Mouse (Mus musculus): ENCODE measurements around the gene Arhgap4.

DNA sequence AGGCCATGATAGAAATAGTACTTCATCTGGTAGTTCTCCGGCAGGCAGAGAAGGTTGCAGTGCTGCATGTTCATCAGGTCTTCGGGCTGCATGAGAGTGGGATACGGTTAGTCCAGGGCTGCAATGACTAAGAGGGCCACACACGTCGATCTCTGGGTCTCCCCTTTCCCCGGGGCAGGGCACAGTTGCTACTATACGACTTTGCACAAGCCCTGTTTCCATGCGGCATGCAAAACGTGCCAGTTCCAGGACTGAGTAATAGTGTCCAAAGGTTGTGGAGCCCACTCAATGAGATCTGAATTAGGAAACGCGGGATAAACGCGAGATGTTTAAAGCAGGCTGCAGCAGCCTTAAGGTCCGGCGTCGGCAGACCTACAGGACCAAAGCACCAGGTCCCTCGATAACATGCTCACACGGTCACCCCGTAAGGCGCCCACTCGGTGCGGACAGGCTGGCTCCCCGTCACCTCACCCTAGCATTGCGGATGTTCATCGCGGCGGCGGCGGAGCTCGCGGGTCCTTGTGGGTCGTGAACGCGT is 316 bp downstream of the Arhgap4 start:
- TF ChIP-seq POLR2A (IDR thresholded peaks at IDR 0.05; ENCODE audit: insufficient read depth, low read length) (no peak), CTCF (IDR thresholded peaks at IDR 0.05; ENCODE audit: low read depth, low read length) (no peak), EP300 (IDR thresholded peaks at IDR 0.05; ENCODE audit: insufficient read depth, low read depth, low read length) (no peak)

Data from ES-Bruce4 (cell line).